ENCODE assay signal across 24 mouse cellular contexts in genomic region chr16:49521685-49522084, GRCm38 (mm10).
DNase-seq lines count a peak whose midpoint lies in the region; ATAC-seq and TF ChIP-seq lines count a peak whose summit lies in the region.
"Had no signal": no experiment of that assay in that cellular context is flagged by ENCODE, and none has a peak within 500 bp of the region (broad histone marks: within the 10 kb centered on the region; RNA-seq: fewer than 3 reads in every experiment).

No protein-coding gene starts in this region.

- no peak for TF ChIP-seq CTCF in heart, adult 2 months (IDR thresholded peaks at IDR 0.05)
- TF ChIP-seq CTCF in left cerebral cortex, adult 2 months (IDR thresholded peaks at IDR 0.05): no peak
- no peak for TF ChIP-seq CTCF in CH12.LX (conservative IDR thresholded peaks at IDR 0.05 in 1 of 2, IDR thresholded peaks at IDR 0.05 in 1 of 2; ENCODE audit: low read depth in 2 of 2, low read length in 2 of 2)
- no peak for TF ChIP-seq CTCF in gastrocnemius, adult 2 months (IDR thresholded peaks at IDR 0.05)

- peak overlapping the region; percentile 61 for H3K27ac ChIP-seq in heart, adult 2 months
- H3K27ac ChIP-seq in left cerebral cortex, adult 2 months: peak overlapping the region; percentile 38; the same call in 1 of the 2 replicates
- H3K27ac ChIP-seq in CH12.LX (ENCODE audit: insufficient read depth, low read depth): no peak overlapping the region
- H3K27ac ChIP-seq in heart, embryonic 16.5 days (ENCODE audit: low read length): peak overlapping the region; percentile 71
- no peak overlapping the region for H3K27ac ChIP-seq in gastrocnemius, adult 2 months
- H3K27ac ChIP-seq: embryonic facial prominence, embryonic 15.5 days; forebrain, embryonic 15.5 days; hindbrain, embryonic 14.5 days; kidney, postnatal 0 days; limb, embryonic 15.5 days; liver, embryonic 14.5 days; midbrain, embryonic 15.5 days had no signal

- H3K36me3 ChIP-seq in heart, adult 2 months (ENCODE audit: control insufficient read depth, insufficient read depth, low read length): no peaks in the 10 kb centered on the region
- H3K36me3 ChIP-seq in CH12.LX (replicated peaks in 1 of 2; ENCODE audit: control insufficient read depth in 1 of 2, insufficient read depth in 1 of 2, low read length in 1 of 2): no peaks in the 10 kb centered on the region
- no peaks in the 10 kb centered on the region for H3K36me3 ChIP-seq in heart, embryonic 16.5 days (ENCODE audit: control insufficient read depth, insufficient read depth)
- H3K36me3 ChIP-seq: embryonic facial prominence, embryonic 15.5 days; forebrain, embryonic 15.5 days; limb, embryonic 15.5 days; midbrain, embryonic 15.5 days had no signal

- ATAC-seq in heart, embryonic 16.5 days (replicated peaks; ENCODE audit: extremely low read depth, insufficient read depth, low FRiP score): peak; percentile 92
- ATAC-seq: CD4-positive, CD25-positive, alpha-beta regulatory T cell, adult 4 months; forebrain, embryonic 15.5 days; inflammation-experienced regulatory T-cells, adult 6 months; midbrain, embryonic 15.5 days had no signal

- in situ Hi-C loops in CH12.LX (cut with MboI; ENCODE audit: low pct_ligation_motif_present, low pct_unique_long_range_greater_than_20kb, low sequenced_read_pairs): no loop called here

- dilution Hi-C loops in CH12.LX (cut with MboI; ENCODE audit: extremely low pct_ligation_motif_present, extremely low pct_unique_long_range_greater_than_20kb, low sequenced_read_pairs): no loop called here

- TF ChIP-seq EP300 in heart, adult 2 months (IDR thresholded peaks at IDR 0.05; ENCODE audit: insufficient read depth, low read depth, low read length): no peak
- TF ChIP-seq EP300 in CH12.LX (IDR thresholded peaks at IDR 0.05; ENCODE audit: low read length): no peak

- no peak for TF ChIP-seq RAD21 in CH12.LX (IDR thresholded peaks at IDR 0.05; ENCODE audit: low read depth, low read length)

- no peak for DNase-seq in heart, adult 2 months
- DNase-seq in heart, adult 8-10 months (ENCODE audit: low spot score): no peak
- no peak for DNase-seq in left cerebral cortex, adult 2 months (ENCODE audit: extremely low spot score in 1 of 2, low spot score in 2 of 2)
- no peak for DNase-seq in left cerebral cortex, adult 11 months (ENCODE audit: low spot score)
- no peak for DNase-seq in CH12.LX (ENCODE audit: extremely low read depth)
- no peak for DNase-seq in gastrocnemius, adult 2 months
- DNase-seq: adrenal gland, postnatal 25 days; cerebellum, adult 9-10 months; gastrocnemius, postnatal 36 days; kidney, adult 18-20 months; layer of hippocampus, adult 9-11 months; left cerebral cortex, postnatal 4 days; lung, postnatal 36 days; thymus, adult 2 months had no signal

- peaks cover 2% of the 10 kb centered on the region; the same call in 1 of the 2 replicates for H3K4me1 ChIP-seq in heart, adult 2 months (ENCODE audit: control insufficient read depth, insufficient read depth, low read length)
- H3K4me1 ChIP-seq in CH12.LX (ENCODE audit: control insufficient read depth in 1 of 2, insufficient read depth in 2 of 2): no peaks in the 10 kb centered on the region; a peak in 1 of 4 replicates
- peaks cover 12% of the 10 kb centered on the region for H3K4me1 ChIP-seq in heart, embryonic 16.5 days (ENCODE audit: control insufficient read depth, insufficient read depth, low read length)
- H3K4me1 ChIP-seq: embryonic facial prominence, embryonic 15.5 days; forebrain, embryonic 15.5 days; limb, embryonic 15.5 days; midbrain, embryonic 15.5 days had no signal

- H3K9ac ChIP-seq in heart, adult 2 months (ENCODE audit: low read depth, low read length): no peak overlapping the region
- no peak overlapping the region for H3K9ac ChIP-seq in CH12.LX (ENCODE audit: insufficient read depth, low read depth)
- H3K9ac ChIP-seq in heart, embryonic 16.5 days (ENCODE audit: low read length): no peak overlapping the region
- H3K9ac ChIP-seq: embryonic facial prominence, embryonic 15.5 days; forebrain, embryonic 15.5 days; hindbrain, embryonic 14.5 days; limb, embryonic 15.5 days; liver, embryonic 14.5 days; midbrain, embryonic 15.5 days had no signal

- WGBS in heart, adult 2 months: 13% methylated on average over 2 of the region's 2 CpGs
- whole genome bisulfite sequencing in heart, embryonic 16.5 days: 10% methylated on average over 2 of the region's 2 CpGs

- no peaks in the 10 kb centered on the region for H3K9me3 ChIP-seq in CH12.LX (replicated peaks; ENCODE audit: low read length)
- H3K9me3 ChIP-seq in heart, embryonic 16.5 days (replicated peaks; ENCODE audit: control insufficient read depth, low read length): no peaks in the 10 kb centered on the region
- H3K9me3 ChIP-seq: embryonic facial prominence, embryonic 15.5 days; forebrain, embryonic 15.5 days; limb, embryonic 15.5 days; midbrain, embryonic 15.5 days had no signal

- H3K27me3 ChIP-seq in heart, adult 2 months (ENCODE audit: control insufficient read depth, insufficient read depth, low read length): no peaks in the 10 kb centered on the region
- H3K27me3 ChIP-seq in CH12.LX (replicated peaks): no peaks in the 10 kb centered on the region
- no peaks in the 10 kb centered on the region for H3K27me3 ChIP-seq in heart, embryonic 16.5 days (ENCODE audit: control insufficient read depth, insufficient read depth, low read length)
- H3K27me3 ChIP-seq: embryonic facial prominence, embryonic 15.5 days; forebrain, embryonic 15.5 days; limb, embryonic 15.5 days; midbrain, embryonic 15.5 days had no signal

- no peak for TF ChIP-seq POLR2A in heart, adult 2 months (IDR thresholded peaks at IDR 0.05; ENCODE audit: insufficient read depth, low read depth, low read length)
- no peak for TF ChIP-seq POLR2A in CH12.LX (IDR thresholded peaks at IDR 0.05; ENCODE audit: low read depth, low read length)

- H3K4me2 ChIP-seq in CH12.LX (ENCODE audit: insufficient read depth, low read depth, poor library complexity, severe bottlenecking): peak overlapping the region; percentile 22; the same call in 1 of the 2 replicates
- peak overlapping the region; percentile 7; the same call in 1 of the 2 replicates for H3K4me2 ChIP-seq in heart, embryonic 16.5 days (ENCODE audit: low read depth, low read length)
- H3K4me2 ChIP-seq: embryonic facial prominence, embryonic 15.5 days; forebrain, embryonic 15.5 days; hindbrain, embryonic 14.5 days; limb, embryonic 15.5 days; midbrain, embryonic 15.5 days had no signal

- H3K4me3 ChIP-seq in heart, adult 2 months: no peak overlapping the region
- no peak overlapping the region for H3K4me3 ChIP-seq in left cerebral cortex, adult 2 months
- H3K4me3 ChIP-seq in CH12.LX (replicated peaks in 1 of 3; ENCODE audit: low read depth in 2 of 3, low read length in 2 of 3, poor library complexity in 1 of 3): no peak overlapping the region
- no peak overlapping the region for H3K4me3 ChIP-seq in heart, embryonic 16.5 days (ENCODE audit: low read length)
- no peak overlapping the region for H3K4me3 ChIP-seq in gastrocnemius, adult 2 months
- H3K4me3 ChIP-seq: embryonic facial prominence, embryonic 15.5 days; forebrain, embryonic 15.5 days; limb, embryonic 15.5 days; midbrain, embryonic 15.5 days had no signal

- no peaks in the 10 kb centered on the region for H3K79me2 ChIP-seq in heart, adult 2 months (replicated peaks; ENCODE audit: control insufficient read depth, insufficient read depth, low read length)
- H3K79me2 ChIP-seq in CH12.LX (replicated peaks; ENCODE audit: control insufficient read depth, extremely low read depth, insufficient read depth, poor library complexity, severe bottlenecking): no peaks in the 10 kb centered on the region

- intact Hi-C loops in heart, adult 2 months (cut with DNase I): no loop called here
- intact Hi-C loops in left cerebral cortex, adult 2 months (cut with DNase I): loop anchor here (2.0 to 5.0 kb wide), 5 partner anchors 17 to 336 kb away; partner anchors contain the start of gene Ift57
- intact Hi-C loops in gastrocnemius, adult 2 months (cut with DNase I): no loop called here

TF ChIP-seq in CH12.LX, 34 proteins besides CTCF, POLR2A, EP300 and RAD21:
- no peak for TF ChIP-seq RCOR1 (conservative IDR thresholded peaks at IDR 0.05; ENCODE audit: low read depth, low read length)
- TF ChIP-seq BHLHE40 (IDR thresholded peaks at IDR 0.05; ENCODE audit: low read depth, low read length): no peak
- no peak for TF ChIP-seq JUND (conservative IDR thresholded peaks at IDR 0.05; ENCODE audit: low read depth, low read length)
- no peak for TF ChIP-seq CHD1 (IDR thresholded peaks at IDR 0.05; ENCODE audit: low read depth, low read length)
- no peak for TF ChIP-seq IRF4 (IDR thresholded peaks at IDR 0.05; ENCODE audit: low read depth, low read length)
- TF ChIP-seq ETS1 (conservative IDR thresholded peaks at IDR 0.05; ENCODE audit: low read depth, low read length): no peak
- no peak for TF ChIP-seq CHD2 (IDR thresholded peaks at IDR 0.05; ENCODE audit: low read length)
- no peak for TF ChIP-seq ZMIZ1 (IDR thresholded peaks at IDR 0.05; ENCODE audit: low read depth, low read length)
- no peak for TF ChIP-seq JUN (IDR thresholded peaks at IDR 0.05; ENCODE audit: insufficient read depth, low read depth, low read length)
- no peak for TF ChIP-seq TBP (conservative IDR thresholded peaks at IDR 0.05; ENCODE audit: low read depth, low read length)
- no peak for TF ChIP-seq PAX5 (IDR thresholded peaks at IDR 0.05; ENCODE audit: low read length)
- no peak for TF ChIP-seq USF1 (IDR thresholded peaks at IDR 0.05; ENCODE audit: low read depth, low read length)
- TF ChIP-seq SIN3A (IDR thresholded peaks at IDR 0.05; ENCODE audit: low read length): no peak
- no peak for TF ChIP-seq NRF1 (IDR thresholded peaks at IDR 0.05; ENCODE audit: low read depth, low read length)
- no peak for TF ChIP-seq GABPA (IDR thresholded peaks at IDR 0.05; ENCODE audit: insufficient replicate concordance, low read depth, low read length)
- no peak for TF ChIP-seq ZNF384 (IDR thresholded peaks at IDR 0.05; ENCODE audit: low read depth, low read length)
- no peak for TF ChIP-seq MEF2A (IDR thresholded peaks at IDR 0.05; ENCODE audit: borderline replicate concordance, low read depth, low read length)
- TF ChIP-seq MYC (IDR thresholded peaks at IDR 0.05; ENCODE audit: low read depth, low read length): no peak

Comparison
In these comparisons a context has a peak if more than half of its experiments do, and no peak if none do; other contexts are left out.
1. H3K27ac ChIP-seq: peak in heart, adult 2 months (single experiment), left cerebral cortex, adult 2 months (single experiment) and heart, embryonic 16.5 days (single experiment); none in CH12.LX (single experiment) and gastrocnemius, adult 2 months (single experiment).